Mouse (Mus musculus) intestine, embryonic 14.5 days (tissue): ENCODE measurements at regions not wholly inside any gene's neighbourhood (a gene's known extent, or its start where the extent isn't known, plus 50 kb on each side); places are given as distances from the start of the nearest gene placed in this dataset.
A peak's percentile ranks its signal among the peaks of the same experiment; 100 is the strongest.

Experiments used
- ATAC-seq: fragments of 200-750 bp; cut with Nextera tagmentation; replicated peaks from 2 replicates; pipeline ENCODE4 v1.8.0; 2017; ENCODE audit warnings: low read depth, moderate number of reproducible peaks, moderate TSS enrichment, moderate library complexity; ENCODE audit not compliant: low FRiP score, low TSS enrichment
- DNase-seq: peaks from one replicate; pipeline ENCODE4 v3.0.0-alpha.2; 2018; ENCODE audit warnings: low spot score
- H3K27ac ChIP-seq: fragments of 300-500 bp; sonication (generic); 2 replicates; pipeline ENCODE4 v1.5.1; 2014; ENCODE audit warnings: low read depth, mild to moderate bottlenecking, control low read depth
- H3K27me3 ChIP-seq: fragments of 300-500 bp; sonication (generic); replicated peaks from 2 replicates; pipeline ENCODE4 v1.6.1; 2014; ENCODE audit warnings: low read length, control low read depth; ENCODE audit not compliant: control insufficient read depth, insufficient read depth
- H3K36me3 ChIP-seq: fragments of 300-500 bp; sonication (generic); 2 replicates; pipeline ENCODE4 v1.6.1; 2014; ENCODE audit warnings: low read length, control low read depth; ENCODE audit not compliant: control insufficient read depth, insufficient read depth
- H3K4me1 ChIP-seq: fragments of 300-500 bp; sonication (generic); replicated peaks from 2 replicates; pipeline ENCODE4 v1.6.1; 2014; ENCODE audit warnings: low read length, control low read depth, mixed read lengths; ENCODE audit not compliant: control insufficient read depth, insufficient read depth
- H3K4me2 ChIP-seq: fragments of 300-500 bp; sonication (generic); 2 replicates; pipeline ENCODE4 v1.6.1; 2014; ENCODE audit warnings: low read length
- H3K4me3 ChIP-seq: fragments of 300-500 bp; sonication (generic); 2 replicates; pipeline ENCODE4 v1.5.1; 2014; ENCODE audit warnings: low read depth, low read length, control low read depth, mixed read lengths
- H3K9ac ChIP-seq: fragments of 300-500 bp; sonication (generic); 2 replicates; pipeline ENCODE4 v1.6.1; 2014; ENCODE audit warnings: mild to moderate bottlenecking, low read length
- H3K9me3 ChIP-seq: fragments of 300-500 bp; sonication (generic); 2 replicates; pipeline ENCODE4 v1.6.1; 2016; ENCODE audit warnings: low read length, control low read depth; ENCODE audit not compliant: control insufficient read depth
- WGBS: fragments of 180-500 bp; shearing (Covaris S2); extraction: QIAGEN DNeasy Blood & Tissue Kit; methylation state at CpG from one replicate; pipeline ENCODE4 v1.1.7; 2014; 5-methylcytosine and 5-hydroxymethylcytosine counted together

GRCm38 (mm10) chr13:92963351-92963895 is 118.9 kb downstream of the Mtx3 start:
- no peaks in the 10 kb centered on the region for H3K36me3 ChIP-seq
- DNase-seq = no peak
- 94% methylated on average over 2 of the region's 2 CpGs for WGBS
- H3K4me1 ChIP-seq = no peaks in the 10 kb centered on the region
- H3K4me3 ChIP-seq = no peak overlapping the region
- no peak overlapping the region for H3K27ac ChIP-seq
- H3K9me3 ChIP-seq = no peaks in the 10 kb centered on the region
- H3K9ac ChIP-seq = no peak overlapping the region
- no peaks in the 10 kb centered on the region for H3K27me3 ChIP-seq
- no peak overlapping the region for H3K4me2 ChIP-seq
- no peak for ATAC-seq

- DNase-seq = no peak
- Histone ChIP-seq H3K4me1 (no peaks in the 10 kb centered on the region), H3K36me3 (no peaks in the 10 kb centered on the region), H3K27me3 (no peaks in the 10 kb centered on the region), H3K4me3 (no peak overlapping the region), H3K9me3 (no peaks in the 10 kb centered on the region), H3K27ac (no peak overlapping the region), H3K4me2 (no peak overlapping the region), H3K9ac (no peak overlapping the region)
- 68% methylated on average over 5 of the region's 5 CpGs for WGBS
- ATAC-seq = no peak
Measured at GRCm38 (mm10) chr13:92964213-92964743, 119.7 kb downstream of the Mtx3 start.

- H3K4me3 ChIP-seq = no peak overlapping the region
- no peak overlapping the region for H3K27ac ChIP-seq
- no peak for ATAC-seq
- H3K27me3 ChIP-seq = no peaks in the 10 kb centered on the region
- whole genome bisulfite sequencing = 46% methylated on average over 1 of the region's 1 CpGs
- H3K9me3 ChIP-seq = no peaks in the 10 kb centered on the region
- no peak for DNase-seq
- H3K4me2 ChIP-seq = no peak overlapping the region
- no peak overlapping the region for H3K9ac ChIP-seq
- no peaks in the 10 kb centered on the region for H3K36me3 ChIP-seq
- no peaks in the 10 kb centered on the region for H3K4me1 ChIP-seq
Measured at GRCm38 (mm10) chr13:92967025-92967610, 122.6 kb downstream of the Mtx3 start.

- Histone ChIP-seq H3K4me3 (no peak overlapping the region), H3K4me1 (no peaks in the 10 kb centered on the region), H3K27ac (no peak overlapping the region), H3K9me3 (no peaks in the 10 kb centered on the region), H3K4me2 (no peak overlapping the region), H3K27me3 (no peaks in the 10 kb centered on the region), H3K9ac (no peak overlapping the region), H3K36me3 (no peaks in the 10 kb centered on the region)
- no peak for ATAC-seq
- WGBS = 89% methylated on average over 1 of the region's 1 CpGs
- DNase-seq = no peak
Measured at GRCm38 (mm10) chr13:92969579-92969978, 125.0 kb downstream of the Mtx3 start.

GRCm38 (mm10) chr13:92972891-92973290 is 128.3 kb downstream of the Mtx3 start:
- no peaks in the 10 kb centered on the region for H3K4me1 ChIP-seq
- WGBS = 82% methylated on average over 5 of the region's 5 CpGs
- DNase-seq (no peak), ATAC-seq (no peak)
- H3K27me3 ChIP-seq = no peaks in the 10 kb centered on the region
- H3K9ac ChIP-seq = no peak overlapping the region
- no peak overlapping the region for H3K27ac ChIP-seq
- H3K9me3 ChIP-seq = no peaks in the 10 kb centered on the region
- H3K4me2 ChIP-seq = no peak overlapping the region
- no peak overlapping the region for H3K4me3 ChIP-seq
- no peaks in the 10 kb centered on the region for H3K36me3 ChIP-seq

- Histone ChIP-seq H3K36me3 (no peaks in the 10 kb centered on the region), H3K4me1 (no peaks in the 10 kb centered on the region), H3K9ac (no peak overlapping the region), H3K4me2 (no peak overlapping the region), H3K4me3 (no peak overlapping the region), H3K27me3 (no peaks in the 10 kb centered on the region), H3K27ac (no peak overlapping the region), H3K9me3 (no peaks in the 10 kb centered on the region)
- WGBS = 83% methylated on average over 4 of the region's 4 CpGs
- no peak for ATAC-seq
- DNase-seq = no peak
Measured at GRCm38 (mm10) chr13:92973791-92974190, 129.2 kb downstream of the Mtx3 start.

GRCm38 (mm10) chr13:92986719-92987553 is 142.4 kb downstream of the Mtx3 start:
- H3K4me3 ChIP-seq = no peak overlapping the region
- WGBS = 45% methylated on average over 17 of the region's 17 CpGs
- no peaks in the 10 kb centered on the region for H3K36me3 ChIP-seq
- no peaks in the 10 kb centered on the region for H3K4me1 ChIP-seq
- H3K27me3 ChIP-seq = no peaks in the 10 kb centered on the region
- H3K9ac ChIP-seq = no peak overlapping the region
- H3K27ac ChIP-seq = no peak overlapping the region
- no peak for ATAC-seq
- H3K9me3 ChIP-seq = peaks cover 3% of the 10 kb centered on the region; the same call in 1 of the 2 replicates
- DNase-seq = peak; percentile 90
- peak overlapping the region; percentile 32 for H3K4me2 ChIP-seq

GRCm38 (mm10) chr13:92987691-92988090 is 143.1 kb downstream of the Mtx3 start:
- H3K36me3 ChIP-seq = no peaks in the 10 kb centered on the region
- H3K27ac ChIP-seq = no peak overlapping the region
- no peak for DNase-seq
- no peak overlapping the region for H3K4me2 ChIP-seq
- no peaks in the 10 kb centered on the region for H3K4me1 ChIP-seq
- ATAC-seq = no peak
- 95% methylated on average over 6 of the region's 6 CpGs for WGBS
- peaks cover 1% of the 10 kb centered on the region; the same call in 1 of the 2 replicates for H3K9me3 ChIP-seq
- H3K27me3 ChIP-seq = no peaks in the 10 kb centered on the region
- H3K9ac ChIP-seq = no peak overlapping the region
- no peak overlapping the region for H3K4me3 ChIP-seq
